Mouse (Mus musculus) thymus, postnatal 25 days (tissue): ENCODE results near the gene Kcnmb3.

Experiments
- DNase-seq: peaks from one replicate; pipeline ENCODE4 v3.0.0; 2022

Gene Kcnmb3

DNA sequence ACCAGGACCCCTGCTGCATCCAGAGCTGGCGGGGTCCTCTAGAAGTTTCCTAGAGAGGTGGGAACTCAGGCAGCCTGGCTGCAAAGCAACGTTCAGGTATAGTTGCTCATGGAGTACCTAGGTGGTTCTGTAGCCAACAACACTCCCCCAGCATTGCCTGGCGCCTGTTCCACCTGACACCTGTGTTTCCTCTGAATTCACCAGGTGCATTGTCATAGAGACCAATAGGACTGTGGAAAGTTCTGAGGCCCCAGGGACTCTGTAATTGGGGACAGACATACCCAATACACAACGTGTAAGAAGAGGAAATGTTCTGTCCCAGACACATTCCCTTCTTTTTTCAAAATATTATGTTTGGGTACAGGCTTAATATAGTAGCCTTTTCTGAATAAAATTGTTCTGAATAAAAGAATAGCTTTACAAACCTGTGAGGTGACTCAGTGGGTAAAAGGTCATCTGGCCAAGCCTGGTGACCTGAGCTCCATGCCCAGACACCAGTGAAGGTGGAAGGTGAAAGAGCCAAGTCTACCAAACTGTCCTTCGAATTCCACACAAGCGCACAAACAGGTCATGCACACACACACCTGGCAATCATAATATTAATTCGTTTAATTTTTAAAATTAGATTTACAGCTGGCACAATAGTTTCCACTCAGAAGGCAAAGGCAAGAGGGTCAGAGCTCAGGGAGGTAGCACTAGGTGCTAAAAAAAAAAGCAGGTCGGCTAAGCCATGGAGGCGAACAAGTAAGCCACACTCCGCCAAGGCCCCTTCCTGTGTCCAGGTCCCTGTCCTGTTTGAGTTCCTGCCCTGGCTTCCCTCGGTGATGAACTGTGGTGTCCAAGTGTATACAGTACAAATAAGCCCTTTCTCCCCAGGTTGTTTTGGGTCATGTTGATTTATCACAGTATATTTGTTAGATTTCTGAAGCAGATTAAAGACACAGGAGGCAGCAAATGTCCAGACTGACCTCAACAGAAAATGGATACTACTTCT is at the start of gene Kcnmb3:
Kcnmb3 (minus strand) TSS at position 135 of the 994 bp plus-strand sequence.
- no peak for DNase-seq

DNA sequence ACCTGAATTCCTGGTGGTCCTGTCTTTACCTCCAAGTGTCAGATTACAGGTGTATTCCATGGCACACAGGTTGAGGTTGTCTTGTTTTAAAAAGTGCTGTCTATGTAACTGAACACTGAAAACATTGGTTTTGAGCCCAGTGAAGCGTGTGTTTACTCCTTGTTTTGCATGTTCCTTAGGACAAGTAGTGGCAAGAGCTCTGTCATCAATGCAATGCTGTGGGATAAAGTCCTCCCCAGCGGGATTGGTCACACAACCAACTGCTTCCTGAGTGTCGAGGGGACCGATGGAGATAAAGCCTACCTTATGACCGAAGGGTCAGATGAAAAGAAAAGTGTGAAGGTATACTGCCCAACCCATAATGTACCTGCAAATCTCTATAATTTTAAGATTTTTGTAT is 46.1 kb upstream of the Kcnmb3 start:
- no peak for DNase-seq

DNA sequence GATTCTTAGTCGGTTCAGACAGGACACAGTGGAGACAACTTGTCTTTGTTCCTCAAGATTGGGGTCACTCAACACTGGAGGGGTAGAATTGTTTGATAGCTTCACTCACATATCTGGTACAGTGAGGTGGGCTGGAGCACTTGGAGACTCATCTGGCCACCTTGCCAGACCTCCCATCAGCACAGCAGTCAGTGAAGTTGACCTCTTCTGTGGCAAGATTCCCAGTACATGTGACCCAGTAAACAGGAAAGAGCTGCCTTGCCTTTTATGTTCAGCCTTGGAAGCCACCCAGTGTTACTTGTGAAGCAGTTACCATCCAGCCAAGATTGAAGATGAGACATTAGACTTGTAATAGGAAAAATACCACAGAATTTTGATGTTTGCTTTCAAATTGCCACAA is 45.5 kb upstream of the Kcnmb3 start:
- no peak for DNase-seq

GRCm38 (mm10) chr3:32535692-32536091 is 43.7 kb upstream of the Kcnmb3 start:
- DNase-seq: no peak

- DNase-seq: no peak
Measured at GRCm38 (mm10) chr3:32530041-32530440, 38.0 kb upstream of the Kcnmb3 start.

GRCm38 (mm10) chr3:32529303-32529898 is 37.4 kb upstream of the Kcnmb3 start, which contains the start of gene Mfn1:
Gene Mfn1, plus strand, starts transcription at chr3:32529465.
- peak; percentile 94 for DNase-seq

DNA sequence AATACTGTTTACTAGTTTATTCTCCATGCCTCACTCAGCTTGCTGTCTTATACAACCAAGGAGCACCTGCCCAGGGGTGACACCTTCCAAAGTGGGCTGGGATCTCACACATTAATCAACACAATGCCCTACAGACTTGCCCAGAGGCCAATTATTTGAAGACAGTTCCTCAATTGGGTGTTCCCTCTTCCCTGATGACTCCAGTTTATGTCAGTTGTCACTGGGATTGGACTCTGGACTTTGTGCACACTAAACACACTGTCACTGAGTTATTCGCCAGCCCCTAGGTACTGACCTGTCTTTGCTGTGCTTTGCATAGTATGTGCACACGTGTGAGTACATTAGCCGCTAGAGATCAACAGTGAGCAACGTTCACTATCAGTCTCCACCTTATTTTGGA is 35.1 kb upstream of the Kcnmb3 start:
- no peak for DNase-seq

DNA sequence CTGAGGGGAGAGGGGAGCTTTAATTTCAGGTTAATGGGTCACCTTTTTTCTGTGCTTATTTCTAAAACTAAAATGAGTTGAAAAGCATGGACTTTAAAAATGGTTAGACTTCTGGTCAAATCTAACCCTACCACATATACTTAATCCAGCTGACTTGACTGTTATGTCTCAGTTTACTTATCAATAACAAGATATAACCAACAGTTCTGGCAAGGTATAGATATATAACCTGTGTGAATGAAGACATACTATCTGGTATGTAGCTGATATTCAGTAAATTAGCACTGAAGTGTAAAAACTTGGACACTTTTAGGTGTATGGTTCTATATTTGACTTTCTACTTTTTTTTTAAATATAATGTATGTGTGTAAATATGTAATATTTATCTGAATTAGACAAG is 21.5 kb upstream of the Kcnmb3 start:
- no peak for DNase-seq

DNA sequence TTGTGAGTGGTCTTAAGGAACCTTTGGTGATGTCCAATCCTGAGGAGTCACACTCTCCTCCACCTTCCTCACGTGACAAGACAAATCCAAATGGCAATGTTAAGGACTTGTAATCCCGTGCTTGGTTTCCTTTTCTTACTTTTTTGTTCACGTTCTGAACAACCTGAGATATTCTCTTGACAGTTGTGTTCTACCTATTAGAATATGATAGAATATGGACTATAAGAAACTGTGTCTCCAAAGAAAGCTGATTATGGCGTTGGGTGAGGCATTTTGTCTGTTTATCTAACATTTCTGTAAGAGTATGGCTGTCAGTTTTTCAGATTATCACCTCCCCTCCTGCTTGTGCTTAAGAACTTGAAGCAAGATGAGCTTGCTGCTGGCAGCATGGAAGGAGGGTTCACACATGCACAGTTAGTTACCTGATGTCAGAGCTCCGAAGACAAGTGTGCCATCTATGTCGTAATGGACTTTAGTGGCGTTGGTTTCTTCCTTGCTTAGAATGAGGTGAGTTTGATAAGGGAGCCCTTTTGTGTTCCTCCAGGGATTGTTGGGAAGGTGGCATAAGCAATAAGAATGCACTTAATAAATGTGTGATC is 20.8 kb upstream of the Kcnmb3 start:
- no peak for DNase-seq

- peak; percentile 31 for DNase-seq
Measured at GRCm38 (mm10) chr3:32511191-32511550, 19.1 kb upstream of the Kcnmb3 start.

GRCm38 (mm10) chr3:32510375-32511190 is 18.6 kb upstream of the Kcnmb3 start:
- DNase-seq: peak; percentile 95

- no peak for DNase-seq
Measured at GRCm38 (mm10) chr3:32509496-32510374, 17.7 kb upstream of the Kcnmb3 start, which contains the start of gene Zfp639. Gene Zfp639, plus strand, starts transcription at chr3:32510259.

DNA sequence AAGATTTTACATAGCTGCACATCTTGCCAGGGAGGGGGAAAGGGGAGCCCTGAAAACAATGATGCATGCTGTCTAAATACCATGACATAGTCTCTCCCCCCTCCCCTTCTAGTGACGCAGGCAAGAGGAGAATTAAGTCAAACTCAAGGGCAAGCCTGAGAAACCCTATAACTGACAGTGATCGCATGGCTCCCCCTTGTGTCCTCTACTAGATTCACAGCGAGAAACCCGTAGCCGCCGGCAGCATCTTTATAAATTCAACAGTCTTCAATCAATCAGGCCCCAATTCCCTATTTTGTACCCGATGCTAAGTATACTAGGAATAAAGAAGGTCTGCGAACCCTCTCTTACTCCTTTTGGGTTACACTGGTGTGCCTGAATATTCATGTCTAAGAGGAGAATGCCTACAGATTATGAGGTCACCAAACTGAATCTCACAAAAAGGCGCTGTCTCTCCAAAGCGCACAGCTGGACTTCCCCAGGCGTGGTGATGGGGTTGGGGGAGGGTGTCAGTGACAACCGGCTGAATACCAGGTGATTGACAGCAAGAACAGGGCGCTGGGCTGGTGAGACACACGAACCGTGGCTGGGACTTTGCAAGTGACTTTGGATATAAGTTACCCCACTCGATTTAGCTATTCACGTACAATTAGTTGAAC is 16.8 kb upstream of the Kcnmb3 start:
- peak; percentile 61 for DNase-seq

DNA sequence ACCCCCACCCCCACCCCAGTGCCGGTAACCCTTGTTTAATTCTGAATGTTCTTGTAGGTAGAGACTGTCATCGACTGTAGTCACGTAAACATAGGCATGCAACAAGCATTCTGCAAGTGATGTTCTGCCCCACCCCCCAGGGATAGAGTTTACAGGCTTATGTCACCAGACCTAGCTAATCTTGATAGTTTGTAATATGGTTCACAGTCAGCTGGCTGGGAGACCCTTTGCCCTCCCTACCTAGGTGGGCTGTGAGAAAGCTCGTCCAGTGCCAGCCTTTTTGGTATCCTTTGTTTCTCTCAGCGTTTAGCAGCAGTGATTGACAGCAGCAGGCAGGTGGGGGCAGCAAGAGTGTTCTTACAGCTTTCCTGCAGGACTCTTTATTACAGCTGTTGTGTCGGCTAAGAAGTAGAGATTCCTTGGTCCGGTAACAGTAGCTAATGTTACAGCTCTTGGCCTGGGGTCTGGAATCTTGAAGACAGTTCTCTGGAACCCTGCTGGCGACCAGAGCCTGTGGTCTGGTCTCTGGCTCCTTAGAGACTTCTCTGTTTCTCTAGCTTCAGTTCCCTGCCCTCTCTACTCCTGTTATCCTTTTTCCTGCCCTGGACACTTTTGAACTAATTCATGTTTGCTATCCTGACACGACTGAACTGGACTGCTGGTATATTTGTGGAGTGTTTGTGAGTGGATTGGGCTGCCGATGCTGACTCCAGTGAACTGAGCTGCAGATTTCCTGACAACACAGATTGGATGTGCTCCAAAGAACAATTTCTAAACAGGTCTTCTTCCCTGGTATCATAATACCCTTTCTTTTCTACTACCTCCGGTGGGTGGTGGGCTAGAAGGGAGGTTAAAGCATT is 14.6 kb upstream of the Kcnmb3 start:
- DNase-seq: no peak

GRCm38 (mm10) chr3:32505841-32506240 is 13.8 kb upstream of the Kcnmb3 start:
- DNase-seq: no peak

- no peak for DNase-seq
Measured at GRCm38 (mm10) chr3:32500346-32500745, 8.3 kb upstream of the Kcnmb3 start.

GRCm38 (mm10) chr3:32496711-32497070 is 4.7 kb upstream of the Kcnmb3 start:
- DNase-seq: no peak

DNA sequence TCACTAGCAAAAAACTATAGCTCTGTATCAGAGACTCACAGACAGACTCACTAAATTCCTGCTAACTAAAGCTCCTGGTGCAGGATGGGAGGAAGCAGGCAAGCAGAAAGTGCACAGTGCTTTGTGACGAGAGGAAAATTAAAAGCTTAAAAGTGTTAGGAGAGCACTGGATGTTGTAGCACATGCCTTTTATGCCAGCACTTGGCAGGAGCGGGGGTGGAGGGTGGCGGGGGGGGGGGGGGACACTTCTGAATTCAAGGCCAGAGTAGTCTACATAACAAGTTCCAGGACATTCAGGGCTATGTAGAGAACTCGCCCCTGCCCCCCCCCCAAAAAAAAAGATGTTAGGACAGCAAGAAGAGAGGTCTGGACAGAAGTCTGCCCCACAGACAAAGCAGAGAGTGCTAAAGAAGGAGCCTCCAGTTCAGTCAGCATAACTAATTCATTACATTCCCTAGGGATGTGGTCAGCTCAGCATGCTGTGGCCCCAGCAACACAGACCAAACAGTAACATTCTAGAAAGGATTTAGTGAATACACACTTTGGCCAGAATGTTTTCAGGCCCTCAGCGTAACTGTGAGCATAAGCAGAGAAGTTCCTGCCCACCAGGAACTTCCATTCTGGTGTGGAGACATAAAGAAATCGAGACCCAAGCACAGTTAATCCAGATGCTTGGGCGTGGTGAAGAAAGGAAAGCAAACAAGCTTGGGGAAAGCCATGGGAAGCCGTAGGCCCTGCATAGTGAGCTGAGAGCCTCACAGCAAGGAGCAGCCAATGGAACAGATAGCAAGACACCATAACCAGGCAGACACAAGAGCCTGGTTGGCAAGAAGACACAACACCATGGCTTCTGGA is 4.1 kb upstream of the Kcnmb3 start:
- no peak for DNase-seq

DNA sequence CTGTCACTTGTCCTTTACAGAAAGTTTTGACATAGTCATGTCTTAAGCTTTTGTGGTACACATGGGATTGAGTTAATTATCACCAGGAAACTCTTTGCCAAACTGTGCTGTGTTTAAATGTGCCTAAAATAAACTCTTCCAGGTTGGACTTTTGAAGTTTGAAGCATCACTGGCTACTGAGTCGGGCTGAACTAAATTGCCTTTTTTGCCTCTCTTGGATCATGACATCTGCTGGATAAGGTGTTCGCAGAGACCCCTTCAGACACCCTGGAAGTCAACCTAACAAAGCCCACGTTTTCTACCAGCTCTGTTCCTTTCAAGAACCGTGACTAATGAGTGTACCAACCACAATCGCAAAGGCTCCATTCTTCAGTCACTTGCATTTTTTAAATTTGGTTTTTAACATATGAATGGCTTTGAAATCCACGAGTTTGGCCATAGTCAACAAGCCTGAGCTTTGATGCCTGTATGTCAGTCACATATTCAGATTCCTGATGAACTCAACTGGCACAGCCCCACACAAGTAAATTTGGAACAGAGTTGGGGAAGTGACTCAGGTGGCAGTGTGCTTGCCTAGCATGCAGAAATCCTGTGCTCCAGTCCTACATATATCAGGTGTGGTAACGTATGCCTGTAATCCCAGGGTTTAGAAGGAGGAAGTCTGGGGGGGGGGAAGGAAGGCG is 3.2 kb upstream of the Kcnmb3 start:
- no peak for DNase-seq
